Mouse (Mus musculus): ENCODE measurements around the gene Ankrd34c.

The Ankrd34c gene

DNA sequence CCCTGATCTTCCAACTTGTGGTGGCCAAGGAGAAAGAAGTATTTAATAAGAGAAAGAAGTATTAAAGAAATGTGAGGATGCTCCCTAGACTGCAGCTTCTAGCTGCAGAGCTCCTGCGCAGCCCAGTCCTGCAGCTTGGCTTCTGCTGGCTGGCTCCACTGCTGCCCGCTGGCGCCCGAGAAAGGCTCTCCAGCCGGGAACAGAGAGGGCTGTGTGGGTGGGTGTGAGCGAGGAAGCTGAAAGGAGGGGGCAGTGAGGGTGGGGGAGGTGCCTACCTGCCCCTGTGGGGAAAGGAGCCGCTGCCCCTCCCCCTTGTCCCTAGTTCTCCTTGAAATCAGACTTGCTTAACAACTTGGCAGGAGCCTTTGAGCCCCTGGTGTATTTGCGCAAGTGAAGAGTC is at the start of gene Ankrd34c:
TSS of gene Ankrd34c (minus strand) at position 181 of the 400 bp plus-strand sequence.
- no peak for DNase-seq (ENCODE audit: low spot score in 2 of 2)

DNA sequence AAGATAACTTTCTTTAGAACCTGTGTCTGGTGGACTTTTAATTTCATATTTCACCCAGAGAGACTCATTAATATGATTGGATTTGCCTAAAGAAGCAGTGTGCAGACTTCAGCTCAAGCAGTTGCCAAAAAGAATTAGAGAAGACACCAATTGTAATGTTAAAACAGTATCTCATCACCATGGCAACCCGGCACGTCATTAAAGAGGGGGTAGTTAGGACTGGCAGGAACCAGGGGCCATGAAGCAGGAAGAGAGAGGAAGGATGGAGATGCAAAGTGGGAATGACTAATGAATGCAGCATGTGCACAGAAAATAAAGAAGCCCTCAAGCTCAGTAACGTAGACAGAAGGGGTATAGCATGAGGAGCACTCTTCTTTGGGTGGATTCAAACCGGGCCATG is 49.3 kb upstream of the Ankrd34c start:
- DNase-seq (ENCODE audit: low spot score in 2 of 2), result no peak

DNA sequence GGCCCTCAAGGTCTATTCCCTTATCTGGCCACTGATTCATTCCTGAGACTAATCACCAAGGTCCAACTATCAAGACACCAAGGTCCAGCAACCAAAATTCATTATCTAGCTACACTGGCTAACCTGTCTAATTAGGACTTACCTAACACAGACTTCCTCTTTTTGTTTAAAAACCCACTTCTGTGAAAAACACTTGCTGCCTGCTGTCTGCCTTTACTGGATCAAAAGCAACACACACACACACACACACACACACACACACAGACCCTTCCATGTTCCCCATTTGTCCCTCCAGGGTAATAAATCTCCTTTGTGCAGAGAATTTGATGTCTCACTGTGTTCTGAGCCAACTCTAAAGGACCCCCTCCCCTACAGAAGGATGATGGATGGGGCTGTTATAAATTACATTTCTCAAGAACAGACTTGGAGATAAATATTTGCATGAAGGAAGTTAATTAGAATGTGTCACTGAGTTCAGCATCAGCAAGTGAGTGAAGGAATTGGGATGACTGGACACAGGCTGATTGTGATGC is 43.2 kb upstream of the Ankrd34c start:
- no peak for DNase-seq (ENCODE audit: low spot score in 2 of 2)

DNA sequence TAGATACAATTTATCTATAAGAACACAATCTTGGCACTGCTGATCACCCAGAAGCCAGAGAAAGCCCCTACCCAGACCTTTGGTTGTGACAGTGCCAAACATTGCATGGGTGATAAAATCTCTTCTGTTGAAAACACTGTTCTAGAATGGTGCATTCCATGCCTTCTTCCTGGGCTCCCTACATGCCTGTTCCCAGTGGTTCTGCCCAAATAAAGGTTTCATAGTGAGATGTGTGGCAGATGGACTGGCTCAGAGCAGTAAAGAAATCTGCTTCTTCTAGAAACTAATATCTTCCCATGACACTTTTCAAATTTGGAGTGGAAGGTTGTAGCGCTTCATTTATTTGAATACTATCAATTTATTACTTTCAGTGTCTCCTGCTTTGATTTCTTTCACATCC is 41.0 kb upstream of the Ankrd34c start:
- no peak for DNase-seq (ENCODE audit: low spot score in 2 of 2)

DNA sequence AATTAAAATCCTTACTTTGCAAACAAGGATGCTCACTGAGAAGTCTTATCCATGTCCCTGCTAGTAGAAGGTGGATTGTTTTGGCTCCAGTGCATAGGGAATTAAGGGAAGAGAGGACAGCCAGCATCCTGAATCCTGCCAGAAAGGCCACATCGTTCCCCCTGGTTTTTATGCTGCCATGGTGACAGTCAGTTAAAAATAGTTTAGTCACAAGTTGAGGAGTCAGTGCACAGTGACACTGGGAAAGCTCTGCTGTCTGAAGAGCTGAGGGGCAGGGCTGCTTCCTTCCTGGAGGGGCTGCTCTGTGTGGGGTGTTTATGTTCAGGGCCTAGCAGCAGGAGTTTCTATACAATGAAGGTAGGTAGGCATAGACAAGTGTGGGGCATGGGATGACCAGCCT is 32.9 kb upstream of the Ankrd34c start:
- DNase-seq (ENCODE audit: low spot score in 2 of 2), result peak; percentile 52 to 53

DNA sequence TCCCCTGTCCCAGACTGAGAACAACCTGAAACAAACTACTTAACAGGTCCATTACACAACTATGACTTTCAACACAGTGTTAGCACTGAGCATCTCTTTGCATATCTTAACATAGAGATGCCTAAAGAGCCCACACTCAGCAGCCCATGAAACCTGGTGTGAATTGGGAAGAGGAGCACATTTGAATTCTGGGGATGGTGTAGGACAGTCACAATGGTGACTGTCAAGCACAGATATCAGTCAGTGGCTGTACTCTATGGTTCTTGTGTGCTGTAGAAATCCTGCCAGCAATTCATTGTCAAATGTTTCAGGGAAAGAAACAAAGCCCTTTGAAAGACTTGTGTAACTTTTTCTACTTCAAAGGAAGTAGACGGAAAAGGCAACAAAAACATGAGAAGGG is 23.7 kb upstream of the Ankrd34c start:
- DNase-seq (ENCODE audit: low spot score in 2 of 2), result no peak

DNA sequence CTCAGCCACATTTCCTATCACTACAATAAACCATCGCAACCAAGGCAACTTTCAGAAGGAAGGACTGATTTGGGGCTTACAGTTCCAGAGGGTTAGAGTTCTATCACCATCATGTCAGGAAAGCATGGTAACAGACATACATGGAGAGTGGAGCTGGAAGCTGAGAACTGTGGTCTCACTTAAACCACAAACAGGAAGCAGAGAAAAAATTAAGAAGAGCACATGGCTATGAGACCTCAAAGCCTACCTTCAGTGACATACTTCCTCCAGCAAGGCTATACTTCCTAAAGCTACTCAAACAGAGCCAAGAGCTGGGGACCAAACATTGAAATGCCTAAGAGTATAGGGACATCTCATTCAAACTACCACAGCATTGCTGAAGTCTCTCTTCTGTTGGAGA is 20.3 kb upstream of the Ankrd34c start:
- DNase-seq (ENCODE audit: low spot score in 2 of 2), result no peak

DNA sequence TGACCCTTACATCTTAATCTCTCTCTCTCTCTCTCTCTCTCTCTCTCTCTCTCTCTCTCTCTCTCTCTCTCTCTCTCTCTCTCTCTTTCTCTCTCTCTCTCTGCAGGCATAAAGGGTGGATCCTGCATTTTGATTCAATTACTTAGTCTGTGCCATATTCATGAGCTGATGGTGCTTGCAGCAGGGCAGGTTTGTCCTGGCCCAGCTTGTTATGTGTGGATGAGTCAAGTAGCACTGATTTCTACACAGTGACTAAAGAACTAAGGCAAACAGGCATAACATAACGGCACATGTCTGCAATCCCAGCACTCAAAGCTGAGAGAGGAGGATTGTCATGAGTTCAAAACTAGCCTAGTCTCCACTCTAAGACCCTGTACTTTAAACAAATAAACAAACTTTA is 19.9 kb upstream of the Ankrd34c start:
- no peak for DNase-seq (ENCODE audit: low spot score in 2 of 2)

DNA sequence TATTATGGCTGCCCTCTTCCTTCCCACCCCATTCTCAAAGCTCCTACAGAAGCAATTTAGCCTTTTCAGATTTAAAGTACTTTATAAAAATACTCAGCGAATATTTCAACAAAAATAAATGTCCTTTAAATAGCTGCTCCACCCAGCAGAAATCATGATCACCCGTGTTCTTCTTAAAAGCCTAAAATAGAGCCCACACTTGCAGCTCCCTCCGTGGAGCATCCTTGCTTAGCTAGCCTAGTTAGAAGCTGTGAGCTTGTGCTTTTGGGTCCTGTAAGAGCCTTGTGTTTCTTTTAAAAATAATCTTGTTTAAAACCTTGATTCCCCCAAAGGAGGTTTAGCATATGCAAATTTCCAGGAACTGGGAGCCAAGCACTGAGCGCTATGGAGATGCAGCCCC is 19.3 kb upstream of the Ankrd34c start:
- no peak for DNase-seq (ENCODE audit: low spot score in 2 of 2)

DNA sequence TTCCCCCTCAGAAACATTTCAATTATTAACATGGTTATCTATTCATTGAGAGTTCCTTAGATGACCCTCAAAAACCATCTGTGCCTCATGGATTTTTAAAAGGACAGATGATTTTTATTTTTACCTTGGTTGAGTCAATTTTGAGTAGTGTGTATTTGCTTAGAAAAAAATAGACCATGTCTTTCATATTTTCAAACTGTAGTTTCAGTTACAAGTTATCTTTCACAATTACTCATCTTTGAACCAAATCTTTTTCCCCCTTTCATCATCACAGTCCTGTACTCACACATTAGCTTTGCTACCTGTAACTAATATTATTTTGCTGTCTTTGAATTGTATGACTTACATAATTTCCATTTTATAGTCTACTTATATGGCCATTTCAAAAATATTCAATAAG is 1.8 kb upstream of the Ankrd34c start:
- DNase-seq (ENCODE audit: low spot score in 2 of 2), result no peak

DNA sequence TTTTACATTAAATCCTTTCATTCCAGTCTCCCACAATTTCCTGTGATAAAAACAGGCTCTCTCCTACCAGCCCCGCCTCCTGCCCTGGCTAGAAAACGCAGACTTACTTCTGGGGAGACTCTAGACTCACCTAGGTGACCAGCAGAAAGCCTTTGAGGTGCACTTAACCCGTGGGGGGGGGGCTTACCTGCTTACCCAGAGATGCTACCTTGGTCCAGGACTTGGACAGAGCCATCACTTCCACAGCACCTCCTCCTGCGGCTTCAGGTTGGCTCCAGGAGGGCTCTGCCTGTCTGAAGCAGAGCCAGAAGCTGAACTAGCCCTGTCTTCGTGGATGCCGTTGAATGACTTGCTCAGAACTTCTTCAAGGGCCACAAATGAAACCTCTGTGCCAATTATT is 387 bp downstream of the Ankrd34c start:
- no peak for DNase-seq (ENCODE audit: low spot score in 2 of 2)

DNA sequence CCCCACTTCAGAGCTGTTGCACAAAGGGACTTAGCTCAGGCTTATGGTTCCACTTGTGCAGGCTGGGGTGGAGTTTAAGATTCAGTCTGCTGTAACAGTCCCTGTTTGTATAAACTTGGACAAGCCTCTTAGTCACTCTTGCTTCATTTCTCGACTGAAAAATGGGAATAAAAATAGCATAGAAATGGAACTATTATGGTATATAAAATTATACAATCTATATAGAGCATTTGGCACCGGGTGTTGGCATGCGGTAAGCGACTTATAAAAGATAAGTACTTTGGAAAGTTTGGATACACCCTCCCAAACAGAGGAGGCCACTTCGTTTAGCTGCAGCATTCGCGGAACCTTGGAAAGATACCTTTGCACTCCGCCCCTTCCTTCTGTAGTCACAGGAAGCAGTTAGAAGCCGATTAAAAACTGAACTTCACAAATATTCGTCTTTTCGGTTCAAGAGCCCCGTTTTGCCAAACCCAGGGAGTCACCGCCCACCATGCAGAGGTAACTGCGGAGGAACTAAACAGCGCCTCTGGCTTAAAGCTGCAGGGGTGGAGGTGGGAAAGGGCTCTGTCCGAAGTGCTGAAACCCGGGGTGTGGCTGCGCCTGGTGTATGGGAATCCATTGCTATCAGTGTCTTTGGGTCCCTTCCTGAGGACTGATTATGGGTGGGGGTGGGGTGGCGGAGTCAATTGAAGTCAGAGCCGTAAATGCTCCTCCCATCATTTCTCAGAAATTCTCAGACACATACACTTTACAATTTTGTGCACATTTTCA is 1.2 kb downstream of the Ankrd34c start:
- DNase-seq (ENCODE audit: low spot score in 2 of 2), result no peak

DNA sequence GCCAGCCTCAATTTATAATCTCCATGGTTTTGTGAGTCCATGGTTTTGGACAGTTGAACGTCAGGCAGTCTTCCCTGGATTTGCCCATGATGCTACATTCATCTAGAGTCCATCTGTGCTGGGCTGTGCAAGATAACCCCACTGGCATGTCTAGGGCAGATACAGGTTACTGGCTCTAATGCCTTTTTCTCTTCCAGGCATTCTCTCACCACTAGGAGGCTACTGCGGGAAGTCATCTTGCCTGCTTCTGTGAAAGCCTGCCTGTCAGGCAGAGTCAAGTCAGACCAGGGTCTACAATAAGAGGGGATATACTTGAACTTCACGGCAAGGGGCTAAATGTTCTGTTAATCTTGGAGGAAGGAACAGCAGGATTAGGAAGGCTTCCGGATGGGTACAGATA is 31.4 kb downstream of the Ankrd34c start:
- DNase-seq (ENCODE audit: low spot score in 2 of 2), result peak in 1 of 2 experiments; percentile 8

DNA sequence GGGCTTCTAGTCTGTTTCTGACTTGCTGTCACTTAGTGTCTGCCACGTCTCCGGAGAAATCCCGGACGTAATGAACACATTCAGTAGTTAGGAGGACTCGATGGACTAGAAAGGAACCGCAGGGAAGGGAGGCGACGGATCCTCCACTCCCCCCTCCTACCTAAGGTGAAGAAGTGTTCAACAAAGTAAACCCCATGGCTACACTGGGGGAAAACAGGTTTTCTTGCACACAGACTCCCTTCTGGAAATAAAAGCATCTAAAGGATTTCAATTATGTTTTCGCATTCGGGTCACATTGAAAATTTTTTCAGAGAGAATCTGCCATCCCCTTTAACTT is 33.1 kb downstream of the Ankrd34c start:
- no peak for DNase-seq (ENCODE audit: low spot score in 2 of 2)

DNA sequence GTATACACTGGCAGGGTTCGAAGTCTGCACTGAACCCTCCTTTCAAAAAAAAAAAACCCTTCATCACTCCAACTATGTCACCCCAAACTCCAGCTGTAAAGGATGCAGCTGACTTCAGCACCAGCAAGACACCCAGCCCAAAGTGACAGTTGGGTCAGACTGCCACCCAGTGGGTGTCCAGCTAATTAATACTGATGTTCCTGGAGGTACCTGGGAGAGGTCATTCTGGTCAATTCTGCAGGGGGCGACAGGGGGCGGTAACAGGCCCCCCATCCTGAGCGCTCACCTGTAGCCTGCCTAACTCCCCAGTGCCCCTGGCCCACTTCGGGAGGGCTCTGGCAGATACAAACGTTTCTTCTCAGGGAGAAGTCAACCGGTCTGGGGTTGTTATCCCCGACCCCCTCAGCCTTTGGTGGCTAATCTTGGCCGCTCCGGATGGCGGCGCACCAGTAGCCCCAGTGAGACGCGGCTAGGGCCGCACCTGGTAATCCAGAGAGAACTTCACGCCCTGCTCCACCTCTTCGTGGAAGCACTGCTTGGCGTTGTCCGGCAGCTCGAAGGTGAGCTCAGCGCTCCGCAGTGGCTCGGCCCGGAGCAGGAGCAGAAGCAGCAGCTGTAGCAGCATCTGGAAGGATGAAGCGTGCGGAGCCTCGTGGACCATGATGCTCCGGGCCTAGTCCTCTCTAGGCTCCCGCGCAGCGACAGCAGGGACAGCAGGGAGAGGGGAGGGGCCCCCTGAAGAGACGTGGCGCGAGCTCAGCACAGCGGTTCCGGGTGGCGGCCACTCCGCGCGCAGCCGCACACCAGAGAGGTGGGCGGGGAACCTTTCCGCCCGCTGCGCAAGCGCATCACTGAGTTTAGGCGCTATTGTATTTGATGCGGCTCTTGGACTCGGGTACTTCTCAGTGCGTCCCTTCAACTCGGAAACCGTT is 33.7 kb downstream of the Ankrd34c start, which contains the start of gene Tmed3:
TSS of gene Tmed3 (minus strand) at position 804 of the 932 bp plus-strand sequence.
- DNase-seq (ENCODE audit: low spot score in 2 of 2), result peak; percentile 93 to 94

DNA sequence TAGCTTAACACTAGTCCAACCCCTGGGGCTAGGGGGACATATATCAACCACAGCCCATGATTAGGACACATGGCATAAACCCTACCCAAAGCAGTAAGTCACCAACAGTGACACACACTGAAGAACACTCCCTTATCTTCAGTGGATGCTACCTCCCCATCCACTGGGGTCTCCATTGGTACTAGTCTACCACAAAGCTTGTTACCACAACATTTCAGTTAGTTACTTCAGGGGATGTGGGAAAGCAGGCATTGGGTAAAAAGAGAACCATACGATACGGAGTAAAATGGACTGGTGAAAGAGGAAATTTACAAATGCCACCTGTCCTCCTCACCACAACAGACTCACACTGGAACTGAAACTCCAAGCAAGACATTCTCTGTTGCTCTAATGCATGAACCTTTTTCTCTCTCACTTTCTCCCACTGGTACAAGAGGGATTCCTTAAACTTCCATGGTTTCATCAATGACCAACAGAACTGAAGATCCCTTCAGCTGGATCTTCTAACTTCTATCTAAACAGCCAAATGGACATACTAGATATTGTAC is 37.3 kb downstream of the Ankrd34c start:
- no peak for DNase-seq (ENCODE audit: low spot score in 2 of 2)

DNA sequence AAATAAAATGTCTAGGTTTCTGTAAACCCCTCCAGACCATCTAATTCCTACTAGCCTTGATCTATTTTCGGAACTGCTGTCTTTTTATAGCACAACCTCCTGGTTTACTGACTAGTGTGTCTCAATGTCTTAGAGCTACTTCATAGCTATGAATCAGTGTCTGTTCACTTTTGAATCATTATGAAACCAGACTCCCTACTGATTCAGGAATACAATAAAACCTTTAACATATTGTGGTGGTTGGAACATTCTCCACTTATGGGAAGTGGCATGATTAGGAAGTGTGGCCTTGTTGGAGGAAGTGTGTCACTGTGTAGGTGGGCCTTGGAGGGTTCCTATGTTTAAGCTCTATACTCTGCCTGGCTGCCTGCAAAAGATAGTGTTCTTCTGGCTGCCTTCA is 43.1 kb downstream of the Ankrd34c start:
- DNase-seq (ENCODE audit: low spot score in 2 of 2), result no peak

DNA sequence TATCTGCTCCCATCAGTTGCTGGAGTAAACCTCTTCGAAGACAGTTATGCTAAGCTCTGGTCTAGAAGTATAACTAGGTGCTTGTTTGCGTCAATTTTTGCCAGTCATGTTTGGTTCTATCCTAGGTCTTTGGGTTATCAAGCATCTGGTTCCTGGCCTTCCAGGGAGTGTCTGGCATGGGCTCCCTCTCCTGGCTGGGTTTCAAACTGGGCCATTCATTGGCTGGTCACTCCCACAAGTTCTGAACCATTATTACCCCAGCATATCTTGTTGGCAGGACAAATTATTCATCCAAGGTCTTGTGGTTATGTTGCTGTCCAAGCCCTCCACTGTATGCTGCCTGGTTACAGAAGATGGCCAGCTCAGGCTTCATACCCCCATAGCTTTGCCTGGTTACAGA is 44.6 kb downstream of the Ankrd34c start:
- no peak for DNase-seq (ENCODE audit: low spot score in 2 of 2)

DNA sequence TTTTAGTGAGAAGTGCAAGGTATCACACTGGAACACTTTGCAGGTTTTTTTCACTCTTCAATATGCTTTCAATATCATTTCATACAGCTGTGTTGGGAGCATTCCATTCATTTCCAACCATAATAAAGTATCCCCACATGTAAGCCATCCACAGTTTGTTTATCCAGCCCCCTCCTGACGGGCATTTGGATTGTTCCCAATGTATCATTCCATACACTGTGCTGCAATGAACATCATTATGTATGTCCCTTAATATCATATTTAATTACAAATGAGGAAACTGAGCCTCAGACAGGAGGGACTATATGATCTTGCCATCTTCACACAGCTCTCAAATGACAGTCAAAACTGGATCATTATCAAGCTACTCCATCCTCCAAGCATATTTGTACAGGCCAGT is 49.1 kb downstream of the Ankrd34c start:
- DNase-seq (ENCODE audit: low spot score in 2 of 2), result no peak

DNA sequence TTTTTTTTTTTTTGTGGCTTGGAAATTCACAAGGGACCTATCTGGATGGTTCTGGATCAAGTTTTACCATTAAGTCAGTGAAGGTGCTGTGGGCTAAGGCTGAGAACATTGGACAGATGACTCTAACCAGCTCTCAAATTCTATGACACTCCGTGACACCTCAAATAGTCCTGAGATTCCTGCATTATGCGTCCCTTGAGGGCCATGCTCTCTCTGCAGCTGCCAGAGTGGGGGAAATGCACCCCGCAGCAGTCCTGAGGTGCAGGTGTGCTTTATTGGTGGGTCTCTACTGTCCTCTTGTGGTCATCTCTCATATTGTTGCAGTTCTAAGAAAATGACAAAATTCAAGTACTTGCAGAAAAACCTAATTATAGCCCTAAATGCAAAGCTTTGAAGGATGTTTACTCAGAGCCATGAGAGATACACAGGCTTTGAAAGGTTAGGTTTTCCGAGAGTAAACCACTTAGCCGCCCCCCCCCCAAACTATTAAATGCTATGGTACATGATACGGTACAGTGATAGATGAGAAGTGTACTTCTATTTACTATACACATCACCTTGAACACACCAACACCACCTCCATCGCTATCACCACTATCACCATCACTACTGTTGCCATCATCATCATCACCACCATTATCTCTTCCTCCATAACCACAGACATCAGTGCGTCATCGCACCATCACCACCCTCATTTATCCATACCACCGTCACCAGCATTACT is 50.6 kb downstream of the Ankrd34c start:
- DNase-seq (ENCODE audit: low spot score in 2 of 2), result no peak

DNA sequence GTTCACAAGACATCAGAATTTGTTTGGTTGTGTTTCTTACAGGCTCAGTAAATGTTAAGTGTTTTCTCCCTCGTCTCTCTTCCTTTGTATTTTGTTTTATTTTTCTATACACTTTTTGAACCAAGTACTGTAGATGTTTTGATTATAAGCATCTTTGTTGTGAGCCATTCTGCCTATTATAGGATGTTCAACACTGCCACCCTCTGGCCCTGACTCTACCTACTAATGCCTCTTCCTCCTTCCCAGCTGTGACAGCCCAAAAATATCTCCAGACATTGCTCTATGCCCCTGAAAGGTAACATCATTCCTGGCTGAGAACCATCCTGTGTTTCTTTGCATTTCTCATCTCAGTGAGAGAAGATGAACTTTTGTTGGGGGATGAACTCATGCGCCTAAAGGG is 52.0 kb downstream of the Ankrd34c start:
- DNase-seq (ENCODE audit: low spot score in 2 of 2), result no peak

DNA sequence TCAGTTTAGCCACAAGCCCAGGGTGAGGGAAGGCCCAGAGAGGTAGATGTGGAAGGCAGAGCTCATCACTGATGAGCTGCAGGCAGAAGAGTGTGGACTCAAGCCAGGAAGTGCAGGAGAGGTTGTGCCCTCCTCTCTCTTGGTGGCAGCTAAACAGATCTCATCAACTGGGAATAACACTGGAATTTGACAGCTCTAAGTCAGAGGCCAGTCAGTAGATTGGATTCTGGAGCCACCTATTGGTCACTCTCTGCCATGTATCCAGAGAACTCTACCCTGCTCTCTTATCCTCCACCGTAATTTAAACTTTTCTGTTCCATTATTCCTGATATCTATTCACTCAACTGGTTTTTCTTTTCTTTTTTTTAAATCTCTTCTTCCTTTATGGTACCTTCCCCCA is 59.3 kb downstream of the Ankrd34c start:
- peak in 1 of 2 experiments; percentile 6 for DNase-seq (ENCODE audit: low spot score in 2 of 2)
